Mouse (Mus musculus): ENCODE measurements at regions not wholly inside any gene's neighbourhood (a gene's known extent, or its start where the extent isn't known, plus 50 kb on each side); places are given as distances from the start of the nearest gene placed in this dataset.
"Not testable (repeated sequence)": the region's sequence is repeated elsewhere in the genome, so short reads cannot be mapped to it uniquely, and the experiment has no call there.

DNA sequence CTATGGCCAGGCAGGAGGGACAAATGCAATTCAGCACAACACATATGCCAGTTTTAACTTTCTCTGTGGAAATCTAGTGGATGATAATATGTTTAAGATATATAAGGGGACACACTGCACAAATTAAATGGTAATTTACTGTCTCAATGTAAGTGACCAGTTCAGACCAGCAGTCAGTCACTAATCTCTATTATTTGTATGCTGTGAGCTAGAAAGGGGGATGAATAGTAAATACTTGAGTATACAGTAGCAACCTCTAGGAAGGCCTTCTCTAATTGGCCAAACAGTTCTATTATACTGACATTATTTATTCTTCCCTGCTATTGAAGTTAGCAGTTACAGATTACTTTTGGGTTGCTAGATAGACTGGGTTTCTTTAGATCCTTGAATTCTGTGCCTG is 391.2 kb downstream of the Fign start:
- DNase-seq (ENCODE audit: low read depth, low spot score), result no peak

DNA sequence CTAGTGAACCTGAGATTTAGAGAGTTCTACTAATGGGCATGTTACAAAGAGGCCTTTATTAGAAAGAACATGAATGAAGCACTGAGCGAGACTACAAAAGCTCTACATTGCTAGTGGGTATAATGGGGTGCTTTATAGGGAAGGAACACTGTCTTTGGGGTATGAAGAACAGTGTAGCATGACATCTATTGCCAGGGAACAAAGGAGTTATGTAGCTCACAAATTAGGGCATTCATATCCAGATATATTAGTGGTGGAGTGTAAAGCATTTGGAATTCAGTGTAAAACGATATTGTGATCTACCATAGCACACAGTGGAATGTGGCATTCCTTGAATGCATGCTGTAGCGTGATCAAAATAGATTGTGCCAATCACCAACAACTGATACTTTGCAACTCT is 391.7 kb downstream of the Fign start:
- no peak for DNase-seq (ENCODE audit: low read depth, low spot score)

DNA sequence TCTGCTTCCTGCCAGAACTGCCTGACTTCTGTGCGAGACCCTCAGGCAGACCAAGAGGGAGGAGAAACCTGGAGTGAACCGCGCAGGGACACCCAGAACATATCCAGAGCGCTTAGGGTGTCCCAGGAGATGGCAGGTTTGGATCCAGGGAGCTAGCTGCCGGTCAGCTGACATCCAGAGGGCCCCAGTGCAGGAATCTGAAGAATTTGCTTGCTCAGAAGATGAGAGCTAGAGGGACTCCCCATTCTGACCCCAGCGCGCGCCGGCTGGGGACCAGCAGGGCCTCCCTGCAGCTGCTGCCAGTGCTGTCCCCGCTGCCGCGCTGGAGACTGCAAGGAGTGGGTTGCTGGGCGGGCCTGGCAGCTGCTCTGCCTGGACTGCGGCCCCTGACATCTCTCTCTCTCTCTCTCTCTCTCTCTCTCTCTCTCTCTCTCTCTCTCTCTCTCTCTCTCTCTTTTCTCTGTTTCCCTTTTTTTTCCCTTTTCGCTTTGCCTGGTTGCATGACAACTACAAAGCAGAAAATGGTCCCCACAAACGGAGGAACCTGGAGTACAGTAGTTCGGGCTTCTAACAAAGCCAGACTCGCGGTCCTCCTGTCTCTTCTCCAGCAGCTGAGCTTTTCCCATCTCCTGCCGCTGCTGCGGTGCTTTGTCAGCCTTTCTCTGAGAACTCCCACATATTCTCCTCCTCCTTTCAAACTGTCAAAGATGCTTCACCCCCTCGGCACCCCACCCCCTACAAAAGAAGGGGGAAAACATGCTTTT is 395.3 kb downstream of the Fign start:
- peak; percentile 63 for DNase-seq (ENCODE audit: low read depth, low spot score)

DNA sequence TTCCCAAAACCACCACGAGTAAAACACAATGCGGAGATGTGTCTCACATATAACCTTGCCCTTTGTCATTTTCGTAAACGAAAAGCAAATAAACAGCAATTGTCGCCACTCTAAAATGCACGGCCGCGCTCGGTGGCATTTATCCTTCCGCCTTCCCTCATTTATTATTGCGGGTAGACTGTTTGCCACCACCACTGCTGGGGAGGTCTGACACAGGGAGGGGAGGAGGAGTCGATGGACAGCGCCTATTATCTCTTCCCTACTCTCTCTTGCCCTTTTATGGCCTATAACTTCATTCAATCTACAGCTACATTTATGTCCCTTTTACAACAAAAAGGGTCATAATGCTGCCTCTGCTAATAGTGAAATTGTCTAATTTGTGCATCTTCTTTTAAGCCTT is 396.0 kb downstream of the Fign start:
- DNase-seq (ENCODE audit: low read depth, low spot score), result peak; percentile 4

DNA sequence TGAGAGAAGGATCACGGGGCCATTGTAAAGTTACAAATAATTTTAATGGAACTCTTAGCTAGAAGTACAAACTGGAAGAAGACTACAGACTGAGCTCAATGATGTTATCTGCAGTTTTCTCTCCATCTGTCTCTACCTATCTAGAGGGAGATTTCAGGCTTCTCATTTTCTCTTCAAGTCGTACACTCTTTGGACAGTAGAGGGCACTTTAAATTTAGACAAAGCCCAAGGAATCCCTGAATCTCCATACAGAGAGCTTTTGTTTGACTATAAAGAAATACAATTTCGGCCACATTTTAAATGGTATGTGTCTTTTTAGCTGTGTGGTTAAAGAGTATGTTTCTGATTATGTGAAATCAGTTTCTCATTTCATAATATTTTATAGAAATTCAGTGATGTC is 397.6 kb downstream of the Fign start:
- peak; percentile 34 for DNase-seq (ENCODE audit: low read depth, low spot score)

DNA sequence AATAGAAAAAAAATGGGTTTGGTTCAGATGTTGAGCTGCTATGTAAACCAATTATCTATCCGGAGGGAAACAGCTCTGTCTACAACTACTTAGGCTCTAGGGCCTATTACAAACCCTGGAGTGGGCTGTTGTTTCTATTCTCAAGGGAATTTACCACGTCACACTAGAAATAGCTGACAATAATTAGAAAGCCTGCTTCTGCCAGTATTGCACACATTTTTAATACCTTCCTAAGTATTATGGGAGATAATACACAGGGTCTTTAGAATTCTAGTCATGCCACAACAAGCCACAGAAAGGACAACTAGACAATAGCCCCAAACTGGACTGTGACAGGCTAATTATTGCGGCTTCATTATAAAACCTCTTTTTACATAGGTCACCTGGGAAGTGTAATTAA is 428.1 kb downstream of the Fign start:
- no peak for DNase-seq (ENCODE audit: low read depth, low spot score)

DNA sequence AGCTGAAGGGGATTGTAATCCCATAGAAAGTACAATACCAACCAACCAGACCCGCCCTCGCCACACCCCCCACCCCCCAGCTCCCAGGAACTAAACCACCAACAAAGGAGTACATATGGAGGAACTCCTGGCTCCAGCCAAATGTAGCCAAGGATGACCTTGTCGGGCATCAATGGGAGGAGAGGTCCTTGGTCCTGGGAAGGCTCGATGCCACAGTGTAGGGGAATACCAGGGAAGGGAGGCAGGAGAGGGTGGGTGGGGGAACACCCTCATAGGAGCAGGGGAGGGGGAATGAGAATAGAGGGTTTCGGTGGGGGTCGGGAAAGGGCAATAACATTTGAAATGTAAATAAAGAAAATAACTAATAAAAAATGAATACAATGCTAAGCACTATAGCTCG is 429.1 kb downstream of the Fign start:
- DNase-seq (ENCODE audit: low read depth, low spot score), result peak; percentile 1

DNA sequence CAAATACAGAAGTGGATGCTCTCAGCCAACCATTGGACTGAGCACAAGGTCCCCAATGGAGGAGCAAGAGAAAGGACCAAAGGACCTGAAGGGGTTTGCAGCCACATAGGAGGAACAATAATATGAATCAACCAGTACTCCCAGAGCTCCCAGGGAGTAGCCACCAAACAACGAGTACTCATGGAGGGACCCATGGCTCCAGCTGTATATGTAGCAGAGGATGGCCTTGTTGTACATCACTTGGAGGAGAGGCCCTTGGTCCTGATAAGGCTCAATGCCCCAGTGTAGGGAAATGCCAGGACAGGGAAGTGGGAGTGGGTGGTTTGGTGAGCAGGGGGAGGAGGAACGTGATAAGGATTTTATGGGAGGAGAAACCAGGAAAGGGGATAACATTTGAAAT is 437.9 kb downstream of the Fign start:
- not testable (repeated sequence) for DNase-seq (ENCODE audit: low read depth, low spot score)
